ENCODE assay signal across 21 mouse cellular contexts in genomic region chr4:54646033-54646432, GRCm38 (mm10).
DNase-seq lines count a peak whose midpoint lies in the region; ATAC-seq and TF ChIP-seq lines count a peak whose summit lies in the region.
"Had no signal": no experiment of that assay in that cellular context is flagged by ENCODE, and none has a peak within 500 bp of the region (broad histone marks: within the 10 kb centered on the region; RNA-seq: fewer than 3 reads in every experiment).

No protein-coding gene starts in this region.

- H3K27me3 ChIP-seq in hindbrain, embryonic 12.5 days = 0 out of 2 replicates have a peak, but pooled peaks cover 3% of the 10 kb centered on the region
- no peaks in the 10 kb centered on the region for H3K27me3 ChIP-seq in hindbrain, embryonic 11.5 days (ENCODE audit: control insufficient read depth, insufficient read depth, low read length)
- H3K27me3 ChIP-seq in midbrain, embryonic 15.5 days (replicated peaks) = no peaks in the 10 kb centered on the region
- H3K27me3 ChIP-seq: limb, embryonic 13.5 days; megakaryocyte, embryonic 14.5 days; stomach, embryonic 15.5 days had no signal

- WGBS in hindbrain, embryonic 12.5 days = 75% methylated on average over 11 of the region's 11 CpGs
- 76% methylated on average over 11 of the region's 11 CpGs for WGBS in hindbrain, embryonic 11.5 days
- 69% methylated on average over 11 of the region's 11 CpGs for WGBS in midbrain, embryonic 15.5 days

- H3K9me3 ChIP-seq in hindbrain, embryonic 12.5 days (replicated peaks) = no peaks in the 10 kb centered on the region
- H3K9me3 ChIP-seq in hindbrain, embryonic 11.5 days (ENCODE audit: control insufficient read depth, low read length) = no peaks in the 10 kb centered on the region
- no peaks in the 10 kb centered on the region for H3K9me3 ChIP-seq in midbrain, embryonic 15.5 days
- H3K9me3 ChIP-seq: limb, embryonic 13.5 days; stomach, embryonic 15.5 days had no signal

- peak; percentile 12 for DNase-seq in adrenal gland, postnatal 14 days
- DNase-seq in adrenal gland, postnatal 25 days = no peak
- no peak for DNase-seq in hindbrain, embryonic 11.5 days (ENCODE audit: low spot score)
- DNase-seq in brain, embryonic 14.5 days (ENCODE audit: low read depth) = peak; percentile 36
- no peak for DNase-seq in thymus, postnatal 10 days (ENCODE audit: low spot score in 2 of 2)
- no peak for DNase-seq in spleen, postnatal 4 days (ENCODE audit: low spot score in 2 of 2)
- DNase-seq: cerebellum, adult 11-12 months; cerebellum, postnatal 25 days; heart, adult 18-20 months; kidney, adult 2 months; kidney, postnatal 36 days; lung, postnatal 10 days; spleen, adult 18-20 months; thymus, postnatal 25 days had no signal

- no peak for ATAC-seq in hindbrain, embryonic 12.5 days (ENCODE audit: low FRiP score)
- no peak for ATAC-seq in hindbrain, embryonic 11.5 days (ENCODE audit: low FRiP score)
- 0 out of 2 replicates have a peak, but pooled peaks have one; percentile 12 for ATAC-seq in midbrain, embryonic 15.5 days (replicated peaks)

- no peaks in the 10 kb centered on the region for H3K36me3 ChIP-seq in hindbrain, embryonic 12.5 days
- H3K36me3 ChIP-seq in hindbrain, embryonic 11.5 days (ENCODE audit: control insufficient read depth, insufficient read depth, low read length) = no peaks in the 10 kb centered on the region
- no peaks in the 10 kb centered on the region for H3K36me3 ChIP-seq in midbrain, embryonic 15.5 days (replicated peaks)
- H3K36me3 ChIP-seq: limb, embryonic 13.5 days; stomach, embryonic 15.5 days had no signal

- peaks cover 4% of the 10 kb centered on the region; the same call in 1 of the 2 replicates for H3K4me1 ChIP-seq in hindbrain, embryonic 12.5 days
- H3K4me1 ChIP-seq in hindbrain, embryonic 11.5 days (replicated peaks; ENCODE audit: control insufficient read depth, insufficient read depth, low read length) = no peaks in the 10 kb centered on the region
- H3K4me1 ChIP-seq in midbrain, embryonic 15.5 days = 0 out of 2 replicates have a peak, but pooled peaks cover 8% of the 10 kb centered on the region
- H3K4me1 ChIP-seq: limb, embryonic 13.5 days; stomach, embryonic 15.5 days had no signal

- no peak overlapping the region for H3K9ac ChIP-seq in hindbrain, embryonic 12.5 days
- H3K9ac ChIP-seq in hindbrain, embryonic 11.5 days (ENCODE audit: low read depth, low read length) = no peak overlapping the region
- H3K9ac ChIP-seq in midbrain, embryonic 15.5 days = no peak overlapping the region
- H3K9ac ChIP-seq: limb, embryonic 13.5 days; liver, embryonic 14.5 days; stomach, embryonic 15.5 days had no signal

- no peak overlapping the region for H3K4me2 ChIP-seq in hindbrain, embryonic 12.5 days (replicated peaks)
- H3K4me2 ChIP-seq in hindbrain, embryonic 11.5 days (replicated peaks; ENCODE audit: low read depth, low read length) = no peak overlapping the region
- H3K4me2 ChIP-seq in midbrain, embryonic 15.5 days = no peak overlapping the region
- H3K4me2 ChIP-seq: limb, embryonic 13.5 days; stomach, embryonic 15.5 days had no signal

- H3K27ac ChIP-seq in hindbrain, embryonic 12.5 days = 0 out of 2 replicates have a peak overlapping the region, but pooled peaks have one; percentile 30
- H3K27ac ChIP-seq in hindbrain, embryonic 11.5 days (ENCODE audit: low read depth, low read length) = no peak overlapping the region
- peak overlapping the region; percentile 74 for H3K27ac ChIP-seq in midbrain, embryonic 15.5 days
- H3K27ac ChIP-seq: limb, embryonic 13.5 days; liver, embryonic 14.5 days; stomach, embryonic 15.5 days had no signal

- no peak for TF ChIP-seq CTCF in brain, embryonic 14.5 days (IDR thresholded peaks at IDR 0.05; ENCODE audit: borderline replicate concordance, extremely low read depth, insufficient read depth, insufficient read length)

- H3K4me3 ChIP-seq in hindbrain, embryonic 12.5 days = no peak overlapping the region
- no peak overlapping the region for H3K4me3 ChIP-seq in hindbrain, embryonic 11.5 days (ENCODE audit: low read depth, low read length)
- H3K4me3 ChIP-seq in midbrain, embryonic 15.5 days = no peak overlapping the region
- H3K4me3 ChIP-seq: limb, embryonic 13.5 days; megakaryocyte, embryonic 14.5 days; myocyte; stomach, embryonic 15.5 days had no signal

- no peak for TF ChIP-seq POLR2A in brain, embryonic 14.5 days (IDR thresholded peaks at IDR 0.05; ENCODE audit: borderline replicate concordance, extremely low read depth, insufficient read depth, insufficient read length, poor library complexity, severe bottlenecking)

Comparison
In these comparisons a context has a peak if more than half of its experiments do, and no peak if none do; other contexts are left out.
1. DNase-seq: peak in adrenal gland, postnatal 14 days (single experiment) and brain, embryonic 14.5 days (single experiment); none in adrenal gland, postnatal 25 days (single experiment), hindbrain, embryonic 11.5 days (single experiment), thymus, postnatal 10 days (0 of 2) and spleen, postnatal 4 days (0 of 2).